Mouse (Mus musculus) midbrain, embryonic 16.5 days (tissue): ENCODE results near the gene Cd9. TPM values are rescaled to one million over a fixed set of nuclear protein-coding genes. Genes with fewer than 3 reads are reported as not detected.
A peak's percentile ranks its signal among the peaks of the same experiment; 100 is the strongest.
"Not testable (repeated sequence)": the region's sequence is repeated elsewhere in the genome, so short reads cannot be mapped to it uniquely, and the experiment has no call there.

Source experiments
- ATAC-seq: fragments of 200-750 bp; cut with Nextera tagmentation; 2 replicates; pipeline ENCODE4 v1.8.0; 2017; ENCODE audit warnings: moderate TSS enrichment
- H3K27ac ChIP-seq: fragments of 300-500 bp; sonication (generic); 2 replicates; pipeline ENCODE4 v1.5.1; 2014; ENCODE audit warnings: mild to moderate bottlenecking, low read length, mixed read lengths
- H3K27me3 ChIP-seq: fragments of 300-500 bp; sonication (generic); 2 replicates; pipeline ENCODE4 v1.6.1; 2014; ENCODE audit warnings: low read depth, low read length, mixed read lengths; ENCODE audit not compliant: control insufficient read depth, insufficient read depth
- H3K36me3 ChIP-seq: fragments of 300-500 bp; sonication (generic); 2 replicates; pipeline ENCODE4 v1.6.1; 2014; ENCODE audit warnings: mild to moderate bottlenecking, low read length, moderate library complexity, mixed read lengths; ENCODE audit not compliant: control insufficient read depth, insufficient read depth
- H3K4me1 ChIP-seq: fragments of 300-500 bp; sonication (generic); 2 replicates; pipeline ENCODE4 v1.6.1; 2014; ENCODE audit warnings: mild to moderate bottlenecking, low read length, mixed read lengths; ENCODE audit not compliant: control insufficient read depth, insufficient read depth
- H3K4me2 ChIP-seq: fragments of 300-500 bp; sonication (generic); 2 replicates; pipeline ENCODE4 v1.6.1; 2014; ENCODE audit warnings: mild to moderate bottlenecking, low read length, mixed read lengths
- H3K4me3 ChIP-seq: fragments of 300-500 bp; sonication (generic); 2 replicates; pipeline ENCODE4 v1.5.1; 2014; ENCODE audit warnings: low read depth, mild to moderate bottlenecking, low read length, moderate library complexity, mixed read lengths
- H3K9ac ChIP-seq: fragments of 300-500 bp; sonication (generic); 2 replicates; pipeline ENCODE4 v1.6.1; 2014; ENCODE audit warnings: low read depth, low read length, mixed read lengths
- H3K9me3 ChIP-seq: fragments of 300-500 bp; sonication (generic); replicated peaks from 2 replicates; pipeline ENCODE4 v1.6.1; 2014; ENCODE audit warnings: mild to moderate bottlenecking, low read length, mixed read lengths; ENCODE audit not compliant: control insufficient read depth, poor library complexity, severe bottlenecking
- WGBS: fragments of 180-500 bp; shearing (Covaris S2); extraction: QIAGEN DNeasy Blood & Tissue Kit; methylation state at CpG from one replicate; pipeline ENCODE4 v1.1.7; 2014; 5-methylcytosine and 5-hydroxymethylcytosine counted together
- polyA plus RNA-seq: library from polyadenylated mRNA; unstranded; fragments of >200 nt; fragmentation: Nextera tagmentation; extraction: Ambion mirVana; gene quantifications from 2 replicates; pipeline ENCODE4 v1.2.1, GENCODE M21; 2015

Gene Cd9
- polyA plus RNA-seq, 1 experiment from 2014 or later = 88.0 TPM

DNA sequence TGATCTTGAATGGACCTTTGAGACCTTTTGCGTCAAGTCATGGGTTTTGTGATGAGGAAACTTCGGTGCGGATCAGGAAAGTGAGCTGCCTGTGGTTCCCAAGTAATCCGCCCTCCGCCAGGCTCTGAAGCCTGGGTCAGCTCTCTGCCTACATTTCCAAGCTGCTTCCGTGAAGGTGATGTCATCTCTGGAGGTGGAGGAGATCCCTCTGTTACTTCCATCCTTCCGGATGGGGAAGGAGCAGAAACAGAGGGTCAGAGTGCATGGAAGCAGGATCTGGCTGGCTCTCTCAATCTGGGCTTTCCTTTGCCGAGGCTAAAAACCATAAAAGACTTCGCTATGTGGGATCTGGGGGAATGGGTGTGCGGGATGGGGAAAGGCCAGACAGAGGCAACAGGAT is 3.2 kb downstream of the Cd9 start:
- H3K27ac ChIP-seq = no peak overlapping the region
- H3K9me3 ChIP-seq = no peaks in the 10 kb centered on the region
- no peak overlapping the region; the same call in 1 of the 2 replicates for H3K4me2 ChIP-seq
- no peak overlapping the region for H3K4me3 ChIP-seq
- 91% methylated on average over 10 of the region's 10 CpGs for WGBS
- H3K4me1 ChIP-seq = peaks cover 5% of the 10 kb centered on the region; the same call in 1 of the 2 replicates
- no peak for ATAC-seq
- no peaks in the 10 kb centered on the region for H3K36me3 ChIP-seq
- no peak overlapping the region for H3K9ac ChIP-seq
- peaks cover 9% of the 10 kb centered on the region for H3K27me3 ChIP-seq

DNA sequence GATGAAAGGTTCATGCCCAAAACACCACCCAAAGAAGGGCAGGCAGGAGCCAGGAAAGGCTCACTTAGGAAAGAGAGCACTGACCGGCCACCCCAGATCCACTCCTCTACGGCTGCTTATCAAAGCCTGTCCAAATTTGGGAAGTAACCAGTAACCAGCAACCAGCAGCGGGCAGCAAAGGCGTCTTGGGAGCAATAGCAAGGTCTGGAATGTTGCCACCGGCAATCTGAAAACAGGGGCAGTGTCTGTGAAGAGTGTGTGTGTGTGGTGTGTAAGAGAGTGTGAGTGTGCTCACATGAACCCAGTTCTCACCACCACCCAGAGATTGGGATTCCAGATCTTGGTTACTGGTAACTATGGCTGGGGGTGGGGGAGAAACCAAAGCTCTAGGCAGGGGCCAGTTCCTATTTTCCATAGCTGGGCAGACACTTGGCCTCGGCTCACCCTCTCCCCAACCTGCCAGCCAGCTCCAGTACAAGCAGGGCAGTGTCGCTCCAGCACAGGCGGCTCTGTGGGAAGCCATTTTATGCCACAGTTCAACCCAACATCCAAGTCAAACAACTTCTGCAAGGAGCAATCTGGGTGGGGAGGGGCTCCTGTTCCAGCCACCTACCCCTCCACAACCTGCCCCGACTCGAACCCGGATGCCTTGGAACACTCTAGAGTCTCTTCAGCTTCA is 4.6 kb downstream of the Cd9 start:
- Histone ChIP-seq H3K4me3 (no peak overlapping the region), H3K36me3 (no peaks in the 10 kb centered on the region), H3K4me1 (peaks cover 5% of the 10 kb centered on the region; the same call in 1 of the 2 replicates), H3K27ac (0 out of 2 replicates have a peak overlapping the region, but pooled peaks have one; percentile 10), H3K27me3 (peaks cover 9% of the 10 kb centered on the region), H3K9ac (no peak overlapping the region), H3K9me3 (no peaks in the 10 kb centered on the region), H3K4me2 (no peak overlapping the region)
- 84% methylated on average over 11 of the region's 11 CpGs for WGBS
- no peak for ATAC-seq

DNA sequence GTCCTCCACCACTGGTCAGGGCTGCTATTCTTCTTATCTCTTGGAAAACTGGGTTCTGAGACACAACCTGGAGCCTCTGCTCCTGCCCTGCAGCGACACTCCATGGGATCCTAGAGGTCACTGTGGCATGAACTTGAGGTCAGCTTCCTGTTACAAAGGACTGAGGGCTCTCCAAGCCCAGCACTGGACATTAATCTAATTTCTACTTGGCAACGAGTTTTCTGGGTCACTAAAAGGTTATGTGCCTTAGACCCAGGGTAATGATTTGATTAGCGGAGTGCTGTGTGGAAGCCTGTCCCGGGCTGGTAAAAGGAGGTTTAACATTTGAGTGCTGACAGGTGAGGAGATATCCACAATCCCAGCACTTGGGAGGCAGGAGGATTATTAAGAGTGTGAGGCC is 9.0 kb downstream of the Cd9 start:
- Histone ChIP-seq H3K27me3 (no peaks in the 10 kb centered on the region), H3K4me2 (no peak overlapping the region), H3K9ac (no peak overlapping the region), H3K4me3 (no peak overlapping the region), H3K27ac (no peak overlapping the region), H3K4me1 (peaks cover 3% of the 10 kb centered on the region; the same call in 1 of the 2 replicates), H3K36me3 (no peaks in the 10 kb centered on the region), H3K9me3 (no peaks in the 10 kb centered on the region)
- WGBS = 62% methylated on average over 4 of the region's 4 CpGs
- ATAC-seq = no peak

DNA sequence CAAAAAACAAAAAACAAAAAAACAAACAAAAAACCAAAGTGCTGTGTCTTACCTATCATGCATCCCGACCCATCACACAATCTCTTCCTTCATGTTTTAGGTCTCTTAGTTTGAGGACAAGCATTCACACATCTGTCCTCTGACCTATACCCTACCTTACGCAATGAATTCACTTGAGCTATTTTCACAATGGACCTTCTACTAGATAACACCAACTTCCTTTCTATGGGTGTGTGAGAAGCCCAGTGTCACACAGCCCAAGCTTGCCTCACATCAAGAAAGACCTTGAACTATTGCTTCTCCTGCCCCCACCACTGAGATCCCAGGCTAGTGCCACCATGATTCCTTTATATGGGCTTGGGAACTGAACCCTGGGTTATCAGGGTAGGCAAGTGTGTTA is 9.9 kb downstream of the Cd9 start:
- no peaks in the 10 kb centered on the region for H3K36me3 ChIP-seq
- no peak overlapping the region for H3K9ac ChIP-seq
- H3K27ac ChIP-seq = no peak overlapping the region
- no peaks in the 10 kb centered on the region for H3K27me3 ChIP-seq
- 100% methylated on average over 2 of the region's 2 CpGs for WGBS
- H3K9me3 ChIP-seq = no peaks in the 10 kb centered on the region
- no peak overlapping the region for H3K4me2 ChIP-seq
- peaks cover 8% of the 10 kb centered on the region for H3K4me1 ChIP-seq
- ATAC-seq = no peak
- H3K4me3 ChIP-seq = no peak overlapping the region

DNA sequence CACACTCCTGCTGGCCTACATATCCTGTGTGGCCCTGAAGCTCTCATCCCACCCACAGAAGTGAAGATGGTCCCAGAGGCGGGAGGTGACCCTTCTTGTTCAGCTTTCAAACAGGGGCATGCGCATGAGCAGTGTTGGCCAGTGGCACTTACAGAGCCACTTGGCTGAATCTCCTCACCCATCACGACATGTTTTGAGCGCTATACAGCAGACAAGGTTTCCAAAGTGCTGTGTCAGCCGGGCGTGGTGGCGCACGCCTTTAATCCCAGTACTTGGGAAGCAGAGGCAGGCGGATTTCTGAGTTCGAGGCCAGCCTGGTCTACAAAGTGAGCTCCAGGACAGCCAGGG is 10.3 kb downstream of the Cd9 start:
- H3K27ac ChIP-seq, H3K4me3 ChIP-seq, H3K4me1 ChIP-seq, H3K36me3 ChIP-seq, H3K9ac ChIP-seq, ATAC-seq, H3K27me3 ChIP-seq, H3K4me2 ChIP-seq, H3K9me3 ChIP-seq: not testable (repeated sequence)
- WGBS = 96% methylated on average over 8 of the region's 10 CpGs

DNA sequence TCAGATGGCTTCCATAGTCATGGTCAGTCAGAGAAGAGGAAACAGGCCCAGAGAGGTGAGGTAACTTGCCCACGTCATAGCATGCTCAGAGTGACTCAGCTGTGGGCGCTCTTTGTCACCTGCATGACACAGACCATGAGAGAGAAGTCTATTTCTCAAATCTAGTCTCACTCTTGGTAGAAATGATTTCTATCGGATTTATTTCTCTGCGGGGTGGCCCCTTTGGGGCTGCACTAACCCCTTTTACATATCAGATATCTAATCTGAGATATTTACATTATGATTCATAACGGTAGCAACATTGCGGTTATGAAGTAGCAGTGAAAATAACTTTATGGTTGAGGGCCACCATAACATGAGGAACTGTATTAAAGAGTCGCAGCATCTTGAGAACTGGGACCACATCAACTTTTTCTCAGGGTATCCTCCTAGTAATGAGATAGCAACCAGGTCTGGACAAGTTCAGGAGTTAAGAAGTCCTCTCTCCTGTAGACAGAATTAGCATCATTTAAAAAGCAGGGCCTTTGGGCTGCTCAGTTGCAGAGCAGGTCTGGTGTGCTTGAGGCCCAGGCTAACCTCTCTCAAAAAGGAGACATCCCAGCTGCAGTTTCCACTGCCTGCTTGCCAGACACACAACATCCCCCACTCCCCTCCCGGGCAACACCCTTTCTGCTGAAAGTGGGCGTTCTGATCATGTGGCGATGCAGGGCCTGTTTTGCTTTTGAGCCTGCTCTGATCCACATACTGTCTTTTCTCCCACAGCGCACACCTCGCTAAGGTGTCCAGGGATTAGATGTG is 10.9 kb downstream of the Cd9 start:
- H3K4me1 ChIP-seq = peaks cover 8% of the 10 kb centered on the region
- no peak overlapping the region for H3K27ac ChIP-seq
- WGBS = 93% methylated on average over 12 of the region's 12 CpGs
- no peaks in the 10 kb centered on the region for H3K9me3 ChIP-seq
- no peak for ATAC-seq
- no peak overlapping the region for H3K4me3 ChIP-seq
- no peak overlapping the region for H3K4me2 ChIP-seq
- H3K36me3 ChIP-seq = no peaks in the 10 kb centered on the region
- no peak overlapping the region for H3K9ac ChIP-seq
- no peaks in the 10 kb centered on the region for H3K27me3 ChIP-seq

DNA sequence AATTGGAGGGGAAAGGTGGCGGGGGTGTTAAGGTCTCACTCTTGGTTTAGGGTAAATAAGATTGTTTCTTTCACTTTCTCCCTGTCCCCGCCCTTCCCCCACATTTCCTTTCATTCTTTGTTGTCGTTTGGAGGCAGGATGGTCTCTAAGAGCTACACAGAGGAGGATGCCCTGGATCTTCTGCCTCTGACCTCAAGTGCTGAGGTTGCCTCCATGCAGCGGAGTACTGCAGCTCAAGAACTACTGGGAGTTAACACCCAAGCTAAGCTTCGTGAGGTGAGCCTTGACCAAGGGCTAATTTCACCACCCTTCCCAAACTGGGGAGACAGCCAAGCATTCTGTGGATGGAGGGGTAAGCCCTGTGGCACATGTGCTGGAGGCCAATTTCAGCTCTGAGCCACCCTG is 12.2 kb downstream of the Cd9 start:
- WGBS = 59% methylated on average over 5 of the region's 5 CpGs
- H3K27me3 ChIP-seq = no peaks in the 10 kb centered on the region
- H3K27ac ChIP-seq = no peak overlapping the region
- H3K4me1 ChIP-seq = peaks cover 8% of the 10 kb centered on the region
- H3K9ac ChIP-seq = no peak overlapping the region
- ATAC-seq = no peak
- no peaks in the 10 kb centered on the region for H3K9me3 ChIP-seq
- H3K4me2 ChIP-seq = no peak overlapping the region
- H3K36me3 ChIP-seq = no peaks in the 10 kb centered on the region
- no peak overlapping the region for H3K4me3 ChIP-seq

DNA sequence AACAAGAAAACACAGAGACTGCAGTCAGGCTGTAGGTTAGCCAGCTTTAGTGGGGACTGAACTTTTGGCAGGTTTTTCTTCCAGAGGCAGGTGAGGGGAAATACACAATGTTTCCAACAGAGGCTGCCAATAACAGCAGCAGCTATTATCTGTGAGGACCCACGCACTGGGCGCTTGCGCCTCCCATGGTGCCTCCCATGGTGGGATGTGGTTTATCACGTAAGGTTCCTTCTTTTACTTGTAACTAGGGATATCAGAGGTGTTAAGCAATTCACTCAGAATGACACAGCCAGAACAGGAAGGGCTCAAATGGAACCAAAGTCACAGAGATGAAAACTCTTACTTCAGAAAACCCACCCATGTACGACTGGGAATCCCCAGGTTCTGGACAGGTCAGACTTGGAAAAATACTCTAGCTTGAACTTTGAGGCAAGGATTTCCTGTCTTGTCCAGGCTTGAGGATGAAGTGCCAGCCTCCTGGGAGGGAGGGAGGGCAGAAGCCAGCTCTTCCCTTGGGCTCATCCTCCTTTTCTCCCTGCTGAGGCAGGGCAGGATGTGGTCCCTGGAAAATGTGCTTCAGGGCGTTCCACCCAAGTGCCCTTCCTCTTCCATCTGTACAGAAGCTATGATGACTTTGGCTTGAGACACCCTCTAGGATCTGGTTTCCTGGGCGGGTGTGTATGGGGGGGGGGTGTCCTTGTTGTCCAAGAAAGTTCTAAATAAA is 12.8 kb downstream of the Cd9 start:
- WGBS = 56% methylated on average over 7 of the region's 7 CpGs
- Histone ChIP-seq H3K4me3 (no peak overlapping the region), H3K9ac (no peak overlapping the region), H3K27ac (no peak overlapping the region), H3K4me1 (peaks cover 8% of the 10 kb centered on the region), H3K36me3 (no peaks in the 10 kb centered on the region), H3K27me3 (no peaks in the 10 kb centered on the region), H3K9me3 (no peaks in the 10 kb centered on the region), H3K4me2 (no peak overlapping the region)
- no peak for ATAC-seq
